ENCODE assay signal across 10 mouse cellular contexts in genomic region chr3:104765021-104765420, GRCm38 (mm10). TPM values are rescaled to one million over a fixed set of nuclear protein-coding genes. Genes with fewer than 3 reads are reported as not detected.
DNase-seq lines count a peak whose midpoint lies in the region; ATAC-seq and TF ChIP-seq lines count a peak whose summit lies in the region.
"Had no signal": no experiment of that assay in that cellular context is flagged by ENCODE, and none has a peak within 500 bp of the region (broad histone marks: within the 10 kb centered on the region; RNA-seq: fewer than 3 reads in every experiment).

No protein-coding gene starts in this region.

- no peaks in the 10 kb centered on the region for H3K9me3 ChIP-seq in heart, embryonic 12.5 days (replicated peaks)
- no peaks in the 10 kb centered on the region for H3K9me3 ChIP-seq in midbrain, postnatal 0 days (ENCODE audit: low read length)
- H3K9me3 ChIP-seq in midbrain, embryonic 16.5 days (replicated peaks; ENCODE audit: control insufficient read depth, low read length, poor library complexity, severe bottlenecking), result no peaks in the 10 kb centered on the region
- no peaks in the 10 kb centered on the region for H3K9me3 ChIP-seq in forebrain, embryonic 16.5 days (ENCODE audit: control insufficient read depth, low read length)
- H3K9me3 ChIP-seq: embryonic facial prominence, embryonic 13.5 days had no signal

- no peak for ATAC-seq in heart, embryonic 12.5 days (ENCODE audit: insufficient number of reproducible peaks, low FRiP score)
- ATAC-seq in midbrain, postnatal 0 days (ENCODE audit: low FRiP score), result no peak
- no peak for ATAC-seq in midbrain, embryonic 16.5 days
- no peak for ATAC-seq in forebrain, embryonic 16.5 days

- H3K9ac ChIP-seq in heart, adult 2 months (ENCODE audit: low read depth, low read length), result no peak overlapping the region
- H3K9ac ChIP-seq in heart, embryonic 12.5 days, result no peak overlapping the region
- no peak overlapping the region for H3K9ac ChIP-seq in midbrain, postnatal 0 days (replicated peaks; ENCODE audit: low read length, poor library complexity, severe bottlenecking)
- H3K9ac ChIP-seq in midbrain, embryonic 16.5 days (ENCODE audit: low read depth, low read length), result no peak overlapping the region
- no peak overlapping the region for H3K9ac ChIP-seq in forebrain, embryonic 16.5 days (replicated peaks; ENCODE audit: low read depth, low read length)
- H3K9ac ChIP-seq: embryonic facial prominence, embryonic 13.5 days had no signal

- H3K27ac ChIP-seq in heart, adult 2 months, result no peak overlapping the region
- no peak overlapping the region for H3K27ac ChIP-seq in heart, embryonic 12.5 days (ENCODE audit: poor library complexity, severe bottlenecking)
- H3K27ac ChIP-seq in midbrain, postnatal 0 days (ENCODE audit: low read depth, low read length), result no peak overlapping the region
- no peak overlapping the region for H3K27ac ChIP-seq in midbrain, embryonic 16.5 days (ENCODE audit: low read length)
- no peak overlapping the region for H3K27ac ChIP-seq in forebrain, embryonic 16.5 days (ENCODE audit: low read length)
- H3K27ac ChIP-seq: embryonic facial prominence, embryonic 13.5 days had no signal

- 20% methylated on average over 4 of the region's 4 CpGs for WGBS in heart, adult 2 months
- WGBS in heart, embryonic 12.5 days, result 20% methylated on average over 4 of the region's 4 CpGs
- 22% methylated on average over 4 of the region's 4 CpGs for WGBS in midbrain, postnatal 0 days
- WGBS in midbrain, embryonic 16.5 days, result 20% methylated on average over 4 of the region's 4 CpGs
- WGBS in forebrain, embryonic 16.5 days, result 20% methylated on average over 4 of the region's 4 CpGs

- no peak overlapping the region for H3K4me3 ChIP-seq in heart, adult 2 months
- no peak overlapping the region for H3K4me3 ChIP-seq in heart, embryonic 12.5 days
- H3K4me3 ChIP-seq in midbrain, postnatal 0 days (ENCODE audit: low read depth, low read length), result no peak overlapping the region
- no peak overlapping the region for H3K4me3 ChIP-seq in midbrain, embryonic 16.5 days (ENCODE audit: low read depth, low read length)
- no peak overlapping the region for H3K4me3 ChIP-seq in forebrain, embryonic 16.5 days (replicated peaks; ENCODE audit: low read length)
- H3K4me3 ChIP-seq: embryonic facial prominence, embryonic 13.5 days had no signal

- DNase-seq in heart, adult 2 months, result no peak
- DNase-seq in midbrain, postnatal 0 days (ENCODE audit: low spot score), result no peak
- DNase-seq in ZHBTc4 (ENCODE audit: low read depth, low spot score), result peak; percentile 77
- DNase-seq in natural killer cell, adult 2 months (ENCODE audit: low spot score in 2 of 2), result peak; percentile 42 to 43
- no peak for DNase-seq in heart, postnatal 14 days
- DNase-seq: gastrocnemius, postnatal 10 days had no signal

- no peaks in the 10 kb centered on the region for H3K36me3 ChIP-seq in heart, adult 2 months (ENCODE audit: control insufficient read depth, insufficient read depth, low read length)
- H3K36me3 ChIP-seq in heart, embryonic 12.5 days, result no peaks in the 10 kb centered on the region
- no peaks in the 10 kb centered on the region for H3K36me3 ChIP-seq in midbrain, postnatal 0 days (ENCODE audit: insufficient read depth, low read length)
- no peaks in the 10 kb centered on the region for H3K36me3 ChIP-seq in midbrain, embryonic 16.5 days (ENCODE audit: control insufficient read depth, insufficient read depth, low read length)
- H3K36me3 ChIP-seq in forebrain, embryonic 16.5 days (ENCODE audit: control insufficient read depth, insufficient read depth), result no peaks in the 10 kb centered on the region
- H3K36me3 ChIP-seq: embryonic facial prominence, embryonic 13.5 days had no signal

- no peak for TF ChIP-seq EP300 in heart, adult 2 months (IDR thresholded peaks at IDR 0.05; ENCODE audit: insufficient read depth, low read depth, low read length)

- TF ChIP-seq CTCF in heart, adult 2 months (IDR thresholded peaks at IDR 0.05), result peak; percentile 67
- TF ChIP-seq CTCF in midbrain, postnatal 0 days (IDR thresholded peaks at IDR 0.05), result peak; percentile 66

- intact Hi-C loops in heart, adult 2 months (cut with DNase I), result no loop called here
- intact Hi-C loops in heart, postnatal 14 days (cut with DNase I), result loop anchor here (5.0 kb wide), 1 partner anchor 227 kb away; no protein-coding TSS in a partner anchor

- no peak overlapping the region for H3K4me2 ChIP-seq in heart, embryonic 12.5 days
- H3K4me2 ChIP-seq in midbrain, postnatal 0 days (ENCODE audit: low read depth, low read length, poor library complexity, severe bottlenecking), result no peak overlapping the region
- H3K4me2 ChIP-seq in midbrain, embryonic 16.5 days (ENCODE audit: low read length), result no peak overlapping the region
- no peak overlapping the region for H3K4me2 ChIP-seq in forebrain, embryonic 16.5 days (ENCODE audit: low read length)
- H3K4me2 ChIP-seq: embryonic facial prominence, embryonic 13.5 days had no signal

- H3K27me3 ChIP-seq in heart, adult 2 months (ENCODE audit: control insufficient read depth, insufficient read depth, low read length), result no peaks in the 10 kb centered on the region
- 0 out of 2 replicates have a peak, but pooled peaks cover 6% of the 10 kb centered on the region for H3K27me3 ChIP-seq in heart, embryonic 12.5 days (replicated peaks)
- H3K27me3 ChIP-seq in midbrain, postnatal 0 days (ENCODE audit: insufficient read depth, low read length), result no peaks in the 10 kb centered on the region
- no peaks in the 10 kb centered on the region; the same call in 1 of the 2 replicates for H3K27me3 ChIP-seq in midbrain, embryonic 16.5 days (ENCODE audit: control insufficient read depth, insufficient read depth, low read depth, low read length)
- H3K27me3 ChIP-seq in forebrain, embryonic 16.5 days (replicated peaks; ENCODE audit: control insufficient read depth, insufficient read depth, low read length), result 0 out of 2 replicates have a peak, but pooled peaks cover 2% of the 10 kb centered on the region

- no peaks in the 10 kb centered on the region for H3K4me1 ChIP-seq in heart, adult 2 months (ENCODE audit: control insufficient read depth, insufficient read depth, low read length)
- peaks cover 7% of the 10 kb centered on the region; the same call in 1 of the 2 replicates for H3K4me1 ChIP-seq in heart, embryonic 12.5 days (replicated peaks)
- H3K4me1 ChIP-seq in midbrain, postnatal 0 days (ENCODE audit: insufficient read depth, low read length), result 0 out of 2 replicates have a peak, but pooled peaks cover 3% of the 10 kb centered on the region
- no peaks in the 10 kb centered on the region for H3K4me1 ChIP-seq in midbrain, embryonic 16.5 days (ENCODE audit: control insufficient read depth, insufficient read depth, low read length)
- H3K4me1 ChIP-seq in forebrain, embryonic 16.5 days (replicated peaks; ENCODE audit: control insufficient read depth, insufficient read depth, low read length), result no peaks in the 10 kb centered on the region; the same call in 1 of the 2 replicates

- H3K79me2 ChIP-seq in heart, adult 2 months (replicated peaks; ENCODE audit: control insufficient read depth, insufficient read depth, low read length), result no peaks in the 10 kb centered on the region

- no peak for TF ChIP-seq POLR2A in heart, adult 2 months (IDR thresholded peaks at IDR 0.05; ENCODE audit: insufficient read depth, low read depth, low read length)

RNA-seq across cellular contexts. Expression of gene Ppm1j, which starts 15.8 kb away (rescaled TPM):
- total RNA-seq in heart, adult 2 months (2021), result 10 to 100 TPM; 17.5 to 20.1 TPM
- polyA plus RNA-seq in heart, adult 2 months (2012; rRNA removed), result 42.4 and 47.6 TPM in 2 replicates
- 39.2 and 39.3 TPM in 2 replicates for polyA plus RNA-seq in heart, embryonic 12.5 days (2016; fragmentation: Nextera tagmentation; extraction: Ambion mirVana)
- 0.22 and 0.76 TPM in 2 replicates for total RNA-seq in midbrain, postnatal 0 days (2014; rRNA removed)
- 1.2 and 1.3 TPM in 2 replicates for polyA plus RNA-seq in midbrain, postnatal 0 days (2015; fragmentation: Nextera tagmentation; extraction: Ambion mirVana)
- polyA plus RNA-seq in midbrain, embryonic 16.5 days (2015; fragmentation: Nextera tagmentation; extraction: Ambion mirVana), result 0.98 and 1.1 TPM in 2 replicates
- polyA plus RNA-seq in forebrain, embryonic 16.5 days (2015; fragmentation: Nextera tagmentation; extraction: Ambion mirVana), result 1.8 and 2.3 TPM in 2 replicates
- 10 to 100 TPM; 39.2 to 39.7 TPM for total RNA-seq in heart, postnatal 14 days (2021)

RNA-seq across cellular contexts. Expression of gene Fam19a3, which starts 16.6 kb away (rescaled TPM):
- total RNA-seq in heart, adult 2 months (2021), result 1 to 10 TPM; 1.2 to 1.4 TPM
- 2.4 and 3.4 TPM in 2 replicates for polyA plus RNA-seq in heart, adult 2 months (2012; rRNA removed)
- 1.3 and 1.6 TPM in 2 replicates for polyA plus RNA-seq in heart, embryonic 12.5 days (2016; fragmentation: Nextera tagmentation; extraction: Ambion mirVana)
- total RNA-seq in midbrain, postnatal 0 days (2014; rRNA removed), result 0.09 and 0.11 TPM in 2 replicates
- not detected in 2 replicates for polyA plus RNA-seq in midbrain, postnatal 0 days (2015; fragmentation: Nextera tagmentation; extraction: Ambion mirVana)
- 0.11 TPM in 1 of 2 replicates, not detected in the other for polyA plus RNA-seq in midbrain, embryonic 16.5 days (2015; fragmentation: Nextera tagmentation; extraction: Ambion mirVana)
- polyA plus RNA-seq in forebrain, embryonic 16.5 days (2015; fragmentation: Nextera tagmentation; extraction: Ambion mirVana), result 0.16 and 0.17 TPM in 2 replicates
- total RNA-seq in heart, postnatal 14 days (2021), result 1 to 10 TPM; 2.2 to 2.3 TPM

RNA-seq across cellular contexts. Expression of gene Rhoc, which starts 23.2 kb away (rescaled TPM):
- total RNA-seq in heart, adult 2 months (2021), result 10 to 100 TPM; 83.8 to 89.9 TPM
- polyA plus RNA-seq in heart, adult 2 months (2012; rRNA removed), result 85.3 and 101 TPM in 2 replicates
- polyA plus RNA-seq in heart, embryonic 12.5 days (2016; fragmentation: Nextera tagmentation; extraction: Ambion mirVana), result 260 and 269 TPM in 2 replicates
- total RNA-seq in midbrain, postnatal 0 days (2014; rRNA removed), result 35.2 and 50.9 TPM in 2 replicates
- 39.9 and 44.8 TPM in 2 replicates for polyA plus RNA-seq in midbrain, postnatal 0 days (2015; fragmentation: Nextera tagmentation; extraction: Ambion mirVana)
- polyA plus RNA-seq in midbrain, embryonic 16.5 days (2015; fragmentation: Nextera tagmentation; extraction: Ambion mirVana), result 41.2 and 45.5 TPM in 2 replicates
- polyA plus RNA-seq in forebrain, embryonic 16.5 days (2015; fragmentation: Nextera tagmentation; extraction: Ambion mirVana), result 41.1 and 47.7 TPM in 2 replicates
- total RNA-seq in heart, postnatal 14 days (2021), result 100 to 1,000 TPM; 139 to 166 TPM

RNA-seq across cellular contexts. Expression of gene Mov10, which starts 53.3 kb away (rescaled TPM):
- total RNA-seq in heart, adult 2 months (2021), result 1 to 10 TPM; 4.6 to 5.9 TPM
- 5.7 and 7.4 TPM in 2 replicates for polyA plus RNA-seq in heart, adult 2 months (2012; rRNA removed)
- 43.4 and 45.0 TPM in 2 replicates for polyA plus RNA-seq in heart, embryonic 12.5 days (2016; fragmentation: Nextera tagmentation; extraction: Ambion mirVana)
- total RNA-seq in midbrain, postnatal 0 days (2014; rRNA removed), result 7.9 and 18.2 TPM in 2 replicates
- 6.1 and 7.7 TPM in 2 replicates for polyA plus RNA-seq in midbrain, postnatal 0 days (2015; fragmentation: Nextera tagmentation; extraction: Ambion mirVana)
- 7.8 and 8.3 TPM in 2 replicates for polyA plus RNA-seq in midbrain, embryonic 16.5 days (2015; fragmentation: Nextera tagmentation; extraction: Ambion mirVana)
- polyA plus RNA-seq in forebrain, embryonic 16.5 days (2015; fragmentation: Nextera tagmentation; extraction: Ambion mirVana), result 7.5 and 8.7 TPM in 2 replicates
- 1 to 10 TPM; 7.4 to 7.9 TPM for total RNA-seq in heart, postnatal 14 days (2021)

Comparison
In these comparisons a context has a peak if more than half of its experiments do, and no peak if none do; other contexts are left out.
1. DNase-seq: peak in ZHBTc4 (single experiment) and natural killer cell, adult 2 months (2 of 2); none in heart, adult 2 months (0 of 2), midbrain, postnatal 0 days (single experiment) and heart, postnatal 14 days (0 of 2).
2. RNA of gene Ppm1j, which starts 15.8 kb away (polyA plus RNA-seq): 42.4 to 47.6 TPM in heart, adult 2 months and 39.2 to 39.3 TPM in heart, embryonic 12.5 days; 1.8 to 2.3 TPM in forebrain, embryonic 16.5 days, 1.2 to 1.3 TPM in midbrain, postnatal 0 days and 0.98 to 1.1 TPM in midbrain, embryonic 16.5 days; every median in the first group is over 10 times any median in the second.